Mouse (Mus musculus): ENCODE data around the gene Stk17b. TPM values are rescaled to one million over a fixed set of nuclear protein-coding genes. Genes with fewer than 3 reads are reported as not detected.
A peak's percentile ranks its signal among the peaks of the same experiment; 100 is the strongest.
"Not testable (repeated sequence)": the region's sequence is repeated elsewhere in the genome, so short reads cannot be mapped to it uniquely, and the experiment has no call there.

The Stk17b gene
- polyA plus RNA-seq, 1 experiment from 2014 or later: 14.6 TPM

- no peak overlapping the region for H3K4me3 ChIP-seq (replicated peaks)
- ATAC-seq (ENCODE audit: insufficient read depth, low FRiP score, low read depth): no peak
These were observed 39.0 kb downstream of the Stk17b start for GRCm38 (mm10) chr1:53746001-53746400.

GRCm38 (mm10) chr1:53741742-53742458 lies 43.1 kb downstream of the Stk17b start:
- no peak overlapping the region for H3K4me3 ChIP-seq (replicated peaks)
- no peak for ATAC-seq (ENCODE audit: insufficient read depth, low FRiP score, low read depth)
- no peak overlapping the region for H3K27ac ChIP-seq
- no peaks in the 10 kb centered on the region for H3K9me3 ChIP-seq
- H3K4me2 ChIP-seq: no peak overlapping the region
- no peak overlapping the region for H3K9ac ChIP-seq
- 80% methylated on average over 3 of the region's 3 CpGs for WGBS
- H3K4me1 ChIP-seq: no peaks in the 10 kb centered on the region
- H3K36me3 ChIP-seq: no peaks in the 10 kb centered on the region
- H3K27me3 ChIP-seq (replicated peaks): no peaks in the 10 kb centered on the region

More at GRCm38 (mm10) chr1:53746001-53746400, 39.0 kb downstream of the Stk17b start:
- Histone ChIP-seq H3K27ac (no peak overlapping the region), H3K4me1 (no peaks in the 10 kb centered on the region), H3K36me3 (no peaks in the 10 kb centered on the region), H3K4me2 (no peak overlapping the region), H3K9me3 (no peaks in the 10 kb centered on the region), H3K9ac (no peak overlapping the region), H3K27me3 (replicated peaks) (no peaks in the 10 kb centered on the region)
- WGBS: 76% methylated on average over 5 of the region's 5 CpGs

DNA sequence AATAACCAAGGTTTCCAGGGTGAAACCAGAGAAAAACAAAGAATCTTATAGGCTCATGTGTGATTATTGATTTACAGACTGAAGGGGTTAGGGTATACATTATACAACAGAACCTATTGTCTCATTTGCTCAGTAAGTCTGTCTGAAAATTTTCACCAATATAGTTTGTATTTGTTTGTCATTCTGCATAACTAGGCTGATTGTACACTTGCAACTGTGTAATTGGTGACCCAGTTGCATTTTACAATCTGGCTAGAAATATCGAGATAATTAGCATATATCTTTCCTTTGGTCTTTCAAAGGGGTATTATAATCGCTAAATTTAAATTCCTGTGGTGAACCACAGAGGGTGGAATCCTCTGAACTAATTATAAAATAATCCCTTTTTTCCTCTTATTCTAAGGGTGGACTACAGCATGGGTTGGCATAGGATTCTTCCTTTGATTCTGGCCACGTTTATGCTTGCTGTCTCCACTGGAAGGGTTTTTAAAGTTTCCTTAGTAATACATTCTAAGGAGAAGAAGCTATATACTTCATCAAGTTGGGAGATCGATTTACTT lies 44.2 kb downstream of the Stk17b start:
- WGBS: 85% methylated on average over 4 of the region's 4 CpGs
- no peak for ATAC-seq (ENCODE audit: insufficient read depth, low FRiP score, low read depth)
- Histone ChIP-seq H3K27me3 (replicated peaks) (no peaks in the 10 kb centered on the region), H3K27ac (no peak overlapping the region), H3K4me1 (no peaks in the 10 kb centered on the region), H3K9ac (no peak overlapping the region), H3K4me3 (replicated peaks) (no peak overlapping the region), H3K36me3 (no peaks in the 10 kb centered on the region), H3K4me2 (no peak overlapping the region), H3K9me3 (no peaks in the 10 kb centered on the region)

GRCm38 (mm10) chr1:53740077-53740776 lies 44.8 kb downstream of the Stk17b start:
- 61% methylated on average over 4 of the region's 4 CpGs for WGBS
- H3K4me1 ChIP-seq; H3K4me2 ChIP-seq; H3K9ac ChIP-seq; H3K27ac ChIP-seq; H3K4me3 ChIP-seq (replicated peaks); H3K9me3 ChIP-seq; ATAC-seq (ENCODE audit: insufficient read depth, low FRiP score, low read depth); H3K27me3 ChIP-seq (replicated peaks); H3K36me3 ChIP-seq: not testable (repeated sequence)

DNA sequence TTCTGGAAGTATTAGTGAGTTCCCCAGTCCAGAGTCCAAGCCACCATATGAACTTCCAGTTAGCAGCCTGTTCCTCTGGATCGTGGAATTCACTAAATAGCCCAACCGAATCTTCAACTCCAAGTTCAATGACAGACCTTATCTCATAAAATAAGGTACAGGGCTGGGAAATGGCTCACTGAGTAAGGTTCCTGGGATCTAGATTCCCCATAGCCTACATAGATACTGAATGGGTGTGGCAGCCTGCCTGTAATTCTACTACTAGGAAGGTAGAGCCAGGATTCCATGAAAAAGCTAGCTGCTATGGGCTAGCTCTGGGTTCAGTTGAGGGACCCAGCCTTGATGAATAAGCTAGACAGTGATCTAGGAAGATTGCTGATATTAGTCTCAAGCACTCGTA lies 48.4 kb downstream of the Stk17b start:
- no peak overlapping the region for H3K4me3 ChIP-seq (replicated peaks)
- no peak overlapping the region for H3K4me2 ChIP-seq
- no peak overlapping the region for H3K9ac ChIP-seq
- no peaks in the 10 kb centered on the region for H3K4me1 ChIP-seq
- ATAC-seq (ENCODE audit: insufficient read depth, low FRiP score, low read depth): no peak
- no peaks in the 10 kb centered on the region for H3K9me3 ChIP-seq
- no peak overlapping the region for H3K27ac ChIP-seq
- no peaks in the 10 kb centered on the region for H3K27me3 ChIP-seq (replicated peaks)
- 89% methylated on average over 3 of the region's 3 CpGs for WGBS
- no peaks in the 10 kb centered on the region for H3K36me3 ChIP-seq

- no peaks in the 10 kb centered on the region for H3K36me3 ChIP-seq
- WGBS: 31% methylated on average over 5 of the region's 5 CpGs
- H3K9me3 ChIP-seq: no peaks in the 10 kb centered on the region
- H3K4me1 ChIP-seq: no peaks in the 10 kb centered on the region
- no peak for ATAC-seq (ENCODE audit: insufficient read depth, low FRiP score, low read depth)
- H3K27me3 ChIP-seq (replicated peaks): no peaks in the 10 kb centered on the region
- H3K4me3 ChIP-seq (replicated peaks): no peak overlapping the region
- H3K4me2 ChIP-seq: no peak overlapping the region
- H3K27ac ChIP-seq: no peak overlapping the region
- H3K9ac ChIP-seq: no peak overlapping the region
These were observed 56.4 kb downstream of the Stk17b start for GRCm38 (mm10) chr1:53728489-53729225.

GRCm38 (mm10) chr1:53726883-53727282 lies 58.1 kb downstream of the Stk17b start:
- Histone ChIP-seq H3K27me3 (replicated peaks) (no peaks in the 10 kb centered on the region), H3K9me3 (no peaks in the 10 kb centered on the region), H3K4me3 (replicated peaks) (no peak overlapping the region), H3K27ac (no peak overlapping the region), H3K4me2 (no peak overlapping the region), H3K9ac (no peak overlapping the region), H3K36me3 (no peaks in the 10 kb centered on the region), H3K4me1 (no peaks in the 10 kb centered on the region)
- no peak for ATAC-seq (ENCODE audit: insufficient read depth, low FRiP score, low read depth)
- 93% methylated on average over 2 of the region's 2 CpGs for WGBS

DNA sequence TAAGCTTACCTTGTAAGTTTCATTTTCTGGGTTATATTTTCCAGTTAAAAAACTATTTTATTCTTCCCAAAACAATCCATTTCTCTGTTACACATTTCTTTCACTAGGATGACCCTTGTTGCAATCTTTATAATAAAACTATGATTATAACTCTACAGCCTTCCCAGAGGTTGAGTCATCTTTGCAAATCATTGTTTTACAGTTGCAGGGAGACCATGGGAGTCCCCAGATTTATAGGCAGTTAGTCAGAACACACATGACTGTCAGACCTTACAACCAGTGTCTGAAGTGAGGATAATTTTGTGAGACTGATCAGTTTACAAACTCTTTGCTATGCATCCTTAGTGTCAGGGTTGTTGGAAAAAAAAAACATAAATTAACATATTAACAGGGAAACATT lies 63.7 kb downstream of the Stk17b start:
- Histone ChIP-seq H3K4me3 (replicated peaks) (no peak overlapping the region), H3K36me3 (no peaks in the 10 kb centered on the region), H3K9me3 (no peaks in the 10 kb centered on the region), H3K4me2 (no peak overlapping the region), H3K9ac (no peak overlapping the region), H3K27ac (no peak overlapping the region), H3K27me3 (replicated peaks) (no peaks in the 10 kb centered on the region), H3K4me1 (no peaks in the 10 kb centered on the region)
- no peak for ATAC-seq (ENCODE audit: insufficient read depth, low FRiP score, low read depth)

DNA sequence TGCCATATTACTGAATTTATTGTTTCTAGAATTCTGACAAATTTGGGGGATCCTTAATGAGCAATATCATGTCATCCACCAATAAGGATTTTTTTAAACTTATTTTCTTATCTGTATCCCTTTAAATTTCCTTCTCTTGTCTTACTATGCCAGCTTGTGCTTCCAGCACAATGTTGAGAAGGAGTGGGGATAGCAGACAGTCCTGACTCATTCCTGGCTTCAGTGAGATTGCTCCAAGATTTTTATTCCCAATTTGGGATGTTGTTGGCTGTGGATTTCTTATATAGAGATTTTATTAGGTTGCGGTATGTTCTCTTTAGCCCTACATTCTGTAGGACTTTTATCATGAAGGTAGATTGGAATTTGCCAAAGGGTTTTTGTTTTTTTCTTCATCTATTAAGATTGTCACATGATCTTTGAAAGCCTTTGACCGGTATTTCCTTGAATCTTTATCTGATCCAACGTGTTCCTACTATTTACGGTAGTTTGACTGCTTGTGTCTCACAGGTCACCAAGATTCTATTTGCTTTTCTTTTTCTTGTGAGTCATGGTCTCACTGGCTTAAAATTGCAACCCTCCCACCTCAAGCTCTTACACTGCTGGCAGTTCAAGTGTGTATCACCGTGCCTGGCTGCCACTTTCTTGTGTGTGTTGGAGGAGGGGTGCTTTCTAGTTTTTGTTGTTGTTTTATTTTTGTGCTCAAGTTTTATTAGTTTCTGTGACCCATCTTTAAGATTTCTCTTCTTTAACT lies 64.2 kb downstream of the Stk17b start:
- Histone ChIP-seq H3K4me3 (replicated peaks) (no peak overlapping the region), H3K4me2 (no peak overlapping the region), H3K27ac (no peak overlapping the region), H3K27me3 (replicated peaks) (no peaks in the 10 kb centered on the region), H3K9me3 (no peaks in the 10 kb centered on the region), H3K4me1 (no peaks in the 10 kb centered on the region), H3K9ac (no peak overlapping the region), H3K36me3 (no peaks in the 10 kb centered on the region)
- ATAC-seq (ENCODE audit: insufficient read depth, low FRiP score, low read depth): peak; percentile 66; the same call in 1 of the 2 replicates
- WGBS: 55% methylated on average over 5 of the region's 5 CpGs

DNA sequence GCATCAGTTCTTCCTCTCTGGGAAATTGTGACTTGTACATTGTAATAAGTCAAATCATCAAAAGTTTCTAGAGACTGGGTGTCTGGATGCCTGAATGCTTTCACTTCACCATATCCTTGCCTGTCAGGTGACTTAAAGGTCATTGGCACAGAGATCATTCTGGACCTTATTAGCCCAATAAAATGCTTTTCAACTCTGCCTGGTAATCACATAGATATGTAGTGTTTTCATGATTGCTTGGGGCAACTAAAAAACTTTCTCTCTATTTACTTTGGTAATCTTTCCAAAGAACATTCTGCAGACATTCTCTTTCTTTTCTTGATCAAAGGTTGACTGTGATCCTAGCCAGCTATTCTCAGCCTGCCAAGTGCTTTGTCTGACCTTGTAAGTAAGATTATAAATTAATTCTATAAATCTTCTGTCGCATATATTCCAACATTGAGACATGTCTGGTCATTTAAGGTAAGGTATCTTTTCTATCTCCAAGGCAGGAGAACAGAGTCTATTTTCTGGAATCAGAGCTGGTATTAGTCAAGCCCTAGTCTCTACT lies 69.0 kb downstream of the Stk17b start:
- no peak overlapping the region for H3K27ac ChIP-seq
- H3K4me1 ChIP-seq: no peaks in the 10 kb centered on the region
- no peak overlapping the region for H3K4me3 ChIP-seq (replicated peaks)
- no peaks in the 10 kb centered on the region for H3K36me3 ChIP-seq
- no peaks in the 10 kb centered on the region for H3K9me3 ChIP-seq
- 72% methylated on average over 1 of the region's 1 CpGs for WGBS
- no peak for ATAC-seq (ENCODE audit: insufficient read depth, low FRiP score, low read depth)
- H3K27me3 ChIP-seq (replicated peaks): no peaks in the 10 kb centered on the region
- H3K9ac ChIP-seq: no peak overlapping the region
- no peak overlapping the region for H3K4me2 ChIP-seq

- H3K4me2 ChIP-seq: no peak overlapping the region
- H3K9me3 ChIP-seq: no peaks in the 10 kb centered on the region
- no peak for ATAC-seq (ENCODE audit: insufficient read depth, low FRiP score, low read depth)
- no peak overlapping the region for H3K9ac ChIP-seq
- H3K4me3 ChIP-seq (replicated peaks): no peak overlapping the region
- H3K4me1 ChIP-seq: no peaks in the 10 kb centered on the region
- WGBS: 2% methylated on average over 4 of the region's 4 CpGs
- no peaks in the 10 kb centered on the region for H3K27me3 ChIP-seq (replicated peaks)
- no peaks in the 10 kb centered on the region for H3K36me3 ChIP-seq
- H3K27ac ChIP-seq: no peak overlapping the region
These were observed 69.6 kb downstream of the Stk17b start for GRCm38 (mm10) chr1:53715446-53715845.

Measured in stomach, embryonic 15.5 days (tissue).